Mouse (Mus musculus) forebrain, embryonic 16.5 days (tissue): ENCODE data around the gene Kcnk3. TPM values are rescaled to one million over a fixed set of nuclear protein-coding genes. Genes with fewer than 3 reads are reported as not detected.

Experiments used
- ATAC-seq: fragments of 200-750 bp; cut with Nextera tagmentation; 2 replicates; pipeline ENCODE4 v1.8.0; 2017; ENCODE audit warnings: mild to moderate bottlenecking, moderate library complexity
- H3K27ac ChIP-seq: fragments of 300-500 bp; sonication (generic); 2 replicates; pipeline ENCODE4 v1.5.1; 2014; ENCODE audit warnings: low read length, control low read depth
- H3K27me3 ChIP-seq: fragments of 300-500 bp; sonication (generic); replicated peaks from 2 replicates; pipeline ENCODE4 v1.6.1; 2014; ENCODE audit warnings: low read length; ENCODE audit not compliant: control insufficient read depth, insufficient read depth
- H3K36me3 ChIP-seq: fragments of 300-500 bp; sonication (generic); 2 replicates; pipeline ENCODE4 v1.6.1; 2014; ENCODE audit not compliant: control insufficient read depth, insufficient read depth
- H3K4me1 ChIP-seq: fragments of 300-500 bp; sonication (generic); replicated peaks from 2 replicates; pipeline ENCODE4 v1.6.1; 2014; ENCODE audit warnings: low read length; ENCODE audit not compliant: control insufficient read depth, insufficient read depth
- H3K4me2 ChIP-seq: fragments of 300-500 bp; sonication (generic); 2 replicates; pipeline ENCODE4 v1.6.1; 2014; ENCODE audit warnings: mild to moderate bottlenecking, low read length, control low read depth
- H3K4me3 ChIP-seq: fragments of 300-500 bp; sonication (generic); replicated peaks from 2 replicates; pipeline ENCODE4 v1.5.1; 2014; ENCODE audit warnings: mild to moderate bottlenecking, low read length, control low read depth
- H3K9ac ChIP-seq: fragments of 300-500 bp; sonication (generic); replicated peaks from 2 replicates; pipeline ENCODE4 v1.6.1; 2014; ENCODE audit warnings: low read depth, low read length, control low read depth
- H3K9me3 ChIP-seq: fragments of 300-500 bp; sonication (generic); 2 replicates; pipeline ENCODE4 v1.6.1; 2016; ENCODE audit warnings: low read length; ENCODE audit not compliant: control insufficient read depth
- WGBS: fragments of 180-500 bp; shearing (Covaris S2); extraction: QIAGEN DNeasy Blood & Tissue Kit; methylation state at CpG from one replicate; pipeline ENCODE4 v1.1.7; 2014; 5-methylcytosine and 5-hydroxymethylcytosine counted together
- microRNA-seq: library from miRNA; unstranded; fragments of <30 nt; microRNA quantifications from one replicate; pipeline ENCODE4, GENCODE M21; 2017
- polyA plus RNA-seq: library from polyadenylated mRNA; unstranded; fragments of >200 nt; fragmentation: Nextera tagmentation; extraction: Ambion mirVana; gene quantifications from 2 replicates; pipeline ENCODE4 v1.2.1, GENCODE M21; 2015

Kcnk3 gene
- polyA plus RNA-seq, 1 experiment from 2014 or later, result 2.8 TPM

DNA sequence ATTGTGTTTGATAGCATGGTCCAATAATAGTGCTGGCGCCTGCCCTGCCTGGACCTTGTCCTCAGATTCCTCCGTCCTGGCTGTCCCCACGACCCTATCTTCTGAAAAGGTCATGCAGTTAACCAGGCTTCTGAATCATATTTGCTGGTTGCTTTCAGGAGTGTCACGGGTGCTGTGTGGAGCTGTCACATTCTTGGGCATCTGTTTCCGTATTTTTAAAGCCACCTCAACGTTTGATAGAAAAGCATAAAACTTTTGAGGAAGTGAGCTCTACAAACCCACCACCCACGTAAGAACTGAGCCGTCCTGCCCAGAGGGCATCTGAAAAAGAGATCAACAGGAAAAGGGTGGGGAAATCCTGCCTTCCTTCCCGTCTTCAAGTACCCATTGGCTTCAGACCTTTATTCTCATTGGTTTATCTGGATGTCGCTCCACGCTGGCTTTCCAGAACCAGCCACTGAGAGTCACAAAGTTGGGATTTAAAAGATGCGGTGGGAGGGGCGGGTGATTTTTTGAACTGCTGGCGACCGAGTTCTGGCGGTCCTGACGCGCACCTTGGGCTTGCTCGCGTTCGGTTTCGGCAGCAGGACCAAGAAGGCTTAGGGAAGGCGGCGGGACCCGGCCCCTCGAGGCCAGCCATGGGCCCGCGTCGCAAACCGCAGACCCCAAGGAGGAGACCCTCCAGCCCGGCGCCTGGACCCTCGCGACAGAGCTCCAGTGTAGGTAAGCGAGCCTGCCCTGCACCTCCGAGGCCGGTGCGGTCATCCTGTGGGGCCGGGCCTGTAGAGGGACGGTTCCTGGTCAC, 78.6 kb downstream of the Kcnk3 start, which contains the start of gene Cenpa:
Cenpa (plus strand) TSS at position 387 of the 805 bp plus-strand sequence.
- peak; percentile 98 for ATAC-seq
- H3K27me3 ChIP-seq, result no peaks in the 10 kb centered on the region
- no peaks in the 10 kb centered on the region for H3K9me3 ChIP-seq
- no peaks in the 10 kb centered on the region for H3K36me3 ChIP-seq
- H3K4me2 ChIP-seq, result peak within 1 kb of the TSS; percentile 83
- H3K9ac ChIP-seq, result peak within 1 kb of the TSS; percentile 67
- peak within 1 kb of the TSS; percentile 69 for H3K4me3 ChIP-seq
- 0 out of 2 replicates have a peak within 1 kb of the TSS, but pooled peaks have one; percentile 37 for H3K27ac ChIP-seq
- under 1% methylated on average over 40 of the region's 40 CpGs for WGBS
- H3K4me1 ChIP-seq, result peaks cover 19% of the 10 kb centered on the region

GRCm38 (mm10) chr5:30667215-30667614, 79.2 kb downstream of the Kcnk3 start:
- Histone ChIP-seq H3K4me2 (peak overlapping the region; percentile 83), H3K4me3 (peak overlapping the region; percentile 69), H3K9ac (peak overlapping the region; percentile 67), H3K36me3 (no peaks in the 10 kb centered on the region), H3K9me3 (no peaks in the 10 kb centered on the region), H3K4me1 (peaks cover 19% of the 10 kb centered on the region), H3K27me3 (no peaks in the 10 kb centered on the region), H3K27ac (no peak overlapping the region)
- WGBS, result under 1% methylated on average over 13 of the region's 13 CpGs
- no peak for ATAC-seq

- H3K27ac ChIP-seq, result no peak overlapping the region
- WGBS, result 3% methylated on average over 3 of the region's 3 CpGs
- peak overlapping the region; percentile 69 for H3K4me3 ChIP-seq
- ATAC-seq, result no peak
- H3K36me3 ChIP-seq, result no peaks in the 10 kb centered on the region
- no peaks in the 10 kb centered on the region for H3K9me3 ChIP-seq
- H3K27me3 ChIP-seq, result no peaks in the 10 kb centered on the region
- H3K9ac ChIP-seq, result peak overlapping the region; percentile 67
- H3K4me1 ChIP-seq, result peaks cover 19% of the 10 kb centered on the region
- peak overlapping the region; percentile 83 for H3K4me2 ChIP-seq
These were observed 79.7 kb downstream of the Kcnk3 start for GRCm38 (mm10) chr5:30667686-30668085.

- Histone ChIP-seq H3K27ac (no peak overlapping the region), H3K4me1 (peaks cover 19% of the 10 kb centered on the region), H3K4me3 (no peak overlapping the region), H3K4me2 (no peak overlapping the region), H3K9ac (no peak overlapping the region), H3K27me3 (no peaks in the 10 kb centered on the region), H3K36me3 (no peaks in the 10 kb centered on the region), H3K9me3 (no peaks in the 10 kb centered on the region)
- 92% methylated on average over 9 of the region's 9 CpGs for WGBS
- no peak for ATAC-seq
These were observed 80.9 kb downstream of the Kcnk3 start for GRCm38 (mm10) chr5:30668637-30669495.

DNA sequence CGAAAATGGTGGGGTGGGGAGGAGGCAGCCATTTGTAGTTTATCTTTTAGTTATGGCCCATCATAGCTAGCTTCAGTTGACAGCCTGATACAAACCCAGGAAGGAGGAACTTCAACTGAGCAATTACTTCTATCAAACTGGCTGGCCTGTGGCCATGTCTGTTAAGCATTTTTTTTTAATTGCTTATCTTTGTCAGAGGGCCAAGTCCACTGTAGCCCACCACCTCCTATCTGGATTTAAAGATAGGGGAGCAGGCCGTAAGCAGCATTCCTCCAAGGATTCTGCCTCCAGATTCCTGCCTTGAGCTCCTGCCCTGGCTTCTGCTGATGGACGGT, 81.5 kb downstream of the Kcnk3 start:
- Histone ChIP-seq H3K27me3 (no peaks in the 10 kb centered on the region), H3K4me1 (peaks cover 19% of the 10 kb centered on the region), H3K27ac (no peak overlapping the region), H3K9ac (no peak overlapping the region), H3K4me2 (no peak overlapping the region), H3K4me3 (no peak overlapping the region), H3K9me3 (no peaks in the 10 kb centered on the region), H3K36me3 (no peaks in the 10 kb centered on the region)
- 91% methylated on average over 3 of the region's 3 CpGs for WGBS
- no peak for ATAC-seq

GRCm38 (mm10) chr5:30670091-30670490, 82.1 kb downstream of the Kcnk3 start:
- no peak overlapping the region for H3K4me2 ChIP-seq
- H3K4me3 ChIP-seq, result no peak overlapping the region
- no peaks in the 10 kb centered on the region for H3K9me3 ChIP-seq
- no peak for ATAC-seq
- H3K27ac ChIP-seq, result no peak overlapping the region
- no peaks in the 10 kb centered on the region for H3K36me3 ChIP-seq
- H3K4me1 ChIP-seq, result peaks cover 19% of the 10 kb centered on the region
- H3K9ac ChIP-seq, result no peak overlapping the region
- WGBS, result 91% methylated on average over 7 of the region's 7 CpGs
- no peaks in the 10 kb centered on the region for H3K27me3 ChIP-seq

GRCm38 (mm10) chr5:30674001-30674400, 86.0 kb downstream of the Kcnk3 start:
- Histone ChIP-seq H3K4me2 (no peak overlapping the region), H3K9ac (no peak overlapping the region), H3K36me3 (no peaks in the 10 kb centered on the region), H3K27ac (no peak overlapping the region), H3K4me3 (no peak overlapping the region), H3K9me3 (no peaks in the 10 kb centered on the region), H3K4me1 (no peaks in the 10 kb centered on the region), H3K27me3 (no peaks in the 10 kb centered on the region)
- ATAC-seq, result no peak
- WGBS, result 84% methylated on average over 7 of the region's 7 CpGs

Small RNA genes lying within 50 kb of the gene (microRNA-seq; reads per million reads assigned to microRNA genes)
- gene Mir5625, result not detected

Other genes starting within 250 kb of the Kcnk3 start
- gene Otof, start 126.2 kb upstream of the Kcnk3 start, polyA plus RNA-seq, result 1.9 and 4.2 TPM in 2 replicates
- gene 1700001C02Rik, start 122.1 kb upstream of the Kcnk3 start, polyA plus RNA-seq, result 0.71 and 0.94 TPM in 2 replicates
- not detected in 2 replicates for gene Cib4, start 42.3 kb upstream of the Kcnk3 start, polyA plus RNA-seq
- 30.1 and 32.5 TPM in 2 replicates for gene Slc35f6, start 59.8 kb downstream of the Kcnk3 start, polyA plus RNA-seq
- gene Cenpa, start 78.6 kb downstream of the Kcnk3 start, polyA plus RNA-seq, result 95.3 and 114 TPM in 2 replicates
- gene Dpysl5, start 123.4 kb downstream of the Kcnk3 start, polyA plus RNA-seq, result 274 and 278 TPM in 2 replicates
- 98.6 and 118 TPM in 2 replicates for gene Mapre3, start 226.5 kb downstream of the Kcnk3 start, polyA plus RNA-seq